Mouse (Mus musculus): ENCODE measurements around the gene Ccdc51.
"Not testable (repeated sequence)": the region's sequence is repeated elsewhere in the genome, so short reads cannot be mapped to it uniquely, and the experiment has no call there.

Gene Ccdc51

GRCm38 (mm10) chr9:109125481-109125880 is 43.2 kb downstream of the Ccdc51 start:
- no peak for DNase-seq

- DNase-seq = no peak
Observed at GRCm38 (mm10) chr9:109127076-109127475, 44.8 kb downstream of the Ccdc51 start.

- DNase-seq = no peak
Observed at GRCm38 (mm10) chr9:109128211-109128610, 45.9 kb downstream of the Ccdc51 start.

- no peak for DNase-seq
Observed at GRCm38 (mm10) chr9:109130076-109130475, 47.8 kb downstream of the Ccdc51 start.

- DNase-seq = not testable (repeated sequence)
Observed at GRCm38 (mm10) chr9:109140414-109140813, 58.1 kb downstream of the Ccdc51 start.
